Mouse (Mus musculus) heart, postnatal 0 days (tissue): ENCODE measurements around the gene 4930469K13Rik. TPM values are rescaled to one million over a fixed set of nuclear protein-coding genes. Genes with fewer than 3 reads are reported as not detected.
"Not testable (repeated sequence)": the region's sequence is repeated elsewhere in the genome, so short reads cannot be mapped to it uniquely, and the experiment has no call there.

Source experiments
- ATAC-seq: fragments of 200-750 bp; cut with Nextera tagmentation; 2 replicates; pipeline ENCODE4 v1.8.0; 2017; ENCODE audit warnings: low read depth, moderate number of reproducible peaks, moderate library complexity; ENCODE audit not compliant: insufficient read depth
- DNase-seq: peaks from one replicate; pipeline ENCODE4 v3.0.0-alpha.2; 2016; ENCODE audit warnings: low spot score
- H3K27ac ChIP-seq: fragments of 300-500 bp; sonication (generic); 2 replicates; pipeline ENCODE4 v1.5.1; 2014; ENCODE audit warnings: low read depth, mild to moderate bottlenecking
- H3K27me3 ChIP-seq: fragments of 300-500 bp; sonication (generic); 2 replicates; pipeline ENCODE4 v1.6.1; 2014; ENCODE audit warnings: low read length, mixed read lengths; ENCODE audit not compliant: control insufficient read depth, insufficient read depth
- H3K36me3 ChIP-seq: fragments of 300-500 bp; sonication (generic); replicated peaks from 2 replicates; pipeline ENCODE4 v1.6.1; 2014; ENCODE audit warnings: low read length, mixed read lengths; ENCODE audit not compliant: control insufficient read depth, insufficient read depth
- H3K4me1 ChIP-seq: fragments of 300-500 bp; sonication (generic); 2 replicates; pipeline ENCODE4 v1.6.1; 2014; ENCODE audit warnings: antibody characterized with exemption; ENCODE audit not compliant: control insufficient read depth, insufficient read depth
- H3K4me2 ChIP-seq: fragments of 300-500 bp; sonication (generic); 2 replicates; pipeline ENCODE4 v1.6.1; 2014; ENCODE audit warnings: low read depth, mild to moderate bottlenecking, low read length, moderate library complexity
- H3K4me3 ChIP-seq: fragments of 300-500 bp; sonication (generic); 2 replicates; pipeline ENCODE4 v1.5.1; 2014; ENCODE audit warnings: low read depth, low read length
- H3K9ac ChIP-seq: fragments of 300-500 bp; sonication (generic); replicated peaks from 2 replicates; pipeline ENCODE4 v1.6.1; 2014; ENCODE audit warnings: low read depth, low read length, mixed read lengths
- H3K9me3 ChIP-seq: fragments of 300-500 bp; sonication (generic); replicated peaks from 2 replicates; pipeline ENCODE4 v1.6.1; 2016; ENCODE audit warnings: low read length; ENCODE audit not compliant: control insufficient read depth
- CTCF ChIP-seq: IDR thresholded peaks from 2 replicates; pipeline ENCODE4 v1.5.1; 2016; ENCODE audit warnings: antibody characterized with exemption, control low read depth, low read depth
- EP300 ChIP-seq: IDR thresholded peaks from 2 replicates; pipeline ENCODE4 v1.6.1; 2016; ENCODE audit warnings: antibody characterized with exemption, low read depth
- WGBS: fragments of 180-500 bp; shearing (Covaris S2); extraction: QIAGEN DNeasy Blood & Tissue Kit; methylation state at CpG from one replicate; pipeline ENCODE4 v1.1.7; 2014; 5-methylcytosine and 5-hydroxymethylcytosine counted together
- polyA plus RNA-seq: library from polyadenylated mRNA; unstranded; fragments of >200 nt; fragmentation: Nextera tagmentation; extraction: Ambion mirVana; gene quantifications from 2 replicates; pipeline ENCODE4 v1.2.1, GENCODE M21; 2015
- total RNA-seq: library from RNA; depleted of rRNA; stranded (reverse); fragments of >200 nt; gene quantifications from 2 replicates; pipeline ENCODE4 v1.2.3, GENCODE M21; 2014; ENCODE audit warnings: low replicate concordance; rRNA removed

4930469K13Rik gene
- total RNA-seq = not detected in 2 replicates
- polyA plus RNA-seq = not detected in 2 replicates

DNA sequence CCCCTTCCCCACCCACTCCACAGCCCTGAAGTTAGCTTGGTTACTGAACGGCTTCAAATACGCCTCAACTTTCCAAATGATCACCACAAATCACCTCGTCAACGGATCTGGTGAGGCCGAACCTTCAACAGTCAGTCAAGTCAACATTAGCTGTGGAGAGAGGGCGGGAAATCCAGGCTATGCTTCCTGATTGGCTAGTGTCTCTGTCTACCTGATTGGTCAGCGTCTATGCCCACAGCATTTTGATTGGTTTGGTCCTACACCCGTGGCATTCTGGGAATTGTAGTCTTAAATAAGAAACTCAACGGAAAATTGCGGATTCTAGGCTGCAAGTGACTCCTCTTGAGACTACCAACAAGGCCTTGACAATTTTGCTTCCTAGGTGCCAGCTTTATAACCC lies at the start of gene 4930469K13Rik:
4930469K13Rik (minus strand) TSS at position 133 of the 400 bp plus-strand sequence.
- Histone ChIP-seq H3K27me3 (no peaks in the 10 kb centered on the region), H3K27ac (no peak within 1 kb of the TSS), H3K4me2 (no peak within 1 kb of the TSS), H3K36me3 (no peaks in the 10 kb centered on the region), H3K4me3 (no peak within 1 kb of the TSS), H3K9ac (no peak within 1 kb of the TSS), H3K4me1 (no peaks in the 10 kb centered on the region), H3K9me3 (no peaks in the 10 kb centered on the region)
- TF ChIP-seq CTCF (no peak), EP300 (no peak)
- ATAC-seq = no peak
- WGBS = 85% methylated on average over 10 of the region's 10 CpGs
- DNase-seq = no peak

GRCm38 (mm10) chr11:34146934-34147333 lies 48.6 kb upstream of the 4930469K13Rik start:
- no peaks in the 10 kb centered on the region for H3K27me3 ChIP-seq
- no peaks in the 10 kb centered on the region for H3K9me3 ChIP-seq
- no peaks in the 10 kb centered on the region for H3K36me3 ChIP-seq
- 64% methylated on average over 5 of the region's 5 CpGs for WGBS
- no peak overlapping the region for H3K4me3 ChIP-seq
- DNase-seq = no peak
- H3K9ac ChIP-seq = no peak overlapping the region
- no peak overlapping the region for H3K4me2 ChIP-seq
- no peak overlapping the region for H3K27ac ChIP-seq
- no peak for TF ChIP-seq CTCF
- no peak for TF ChIP-seq EP300
- ATAC-seq = no peak
- H3K4me1 ChIP-seq = no peaks in the 10 kb centered on the region

DNA sequence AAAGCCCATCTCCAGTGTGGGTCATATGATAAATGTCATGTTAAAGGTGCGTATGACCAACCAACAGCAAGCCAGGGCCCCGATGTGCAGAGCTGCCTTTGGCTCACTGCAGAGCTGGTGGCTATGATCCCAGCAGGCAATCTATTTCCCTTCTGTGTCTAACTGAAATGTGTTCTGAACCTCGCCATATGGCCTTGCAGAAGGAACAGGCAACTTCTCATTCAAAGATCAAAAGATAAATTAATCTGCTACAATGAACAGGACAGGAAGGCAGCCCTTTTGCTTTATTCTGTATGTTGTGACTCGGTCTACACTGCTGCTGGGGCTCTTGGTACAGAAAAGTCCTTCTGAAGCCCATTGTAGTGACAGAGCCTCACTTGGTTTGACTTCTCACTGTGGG lies 46.1 kb upstream of the 4930469K13Rik start:
- no peak for TF ChIP-seq CTCF
- TF ChIP-seq EP300 = no peak
- 72% methylated on average over 4 of the region's 4 CpGs for WGBS

GRCm38 (mm10) chr11:34143984-34144383 lies 45.6 kb upstream of the 4930469K13Rik start:
- WGBS = 68% methylated on average over 5 of the region's 5 CpGs
- no peaks in the 10 kb centered on the region for H3K36me3 ChIP-seq
- H3K9ac ChIP-seq = no peak overlapping the region
- H3K9me3 ChIP-seq = no peaks in the 10 kb centered on the region
- DNase-seq = no peak
- TF ChIP-seq CTCF (no peak), EP300 (no peak)
- H3K4me1 ChIP-seq = no peaks in the 10 kb centered on the region
- no peak overlapping the region for H3K4me2 ChIP-seq
- no peaks in the 10 kb centered on the region for H3K27me3 ChIP-seq
- no peak overlapping the region for H3K4me3 ChIP-seq
- H3K27ac ChIP-seq = no peak overlapping the region
- ATAC-seq = no peak

More for the DNA sequence above, 46.1 kb upstream of the 4930469K13Rik start:
- Histone ChIP-seq H3K4me3 (no peak overlapping the region), H3K4me1 (no peaks in the 10 kb centered on the region), H3K27ac (no peak overlapping the region), H3K27me3 (no peaks in the 10 kb centered on the region), H3K4me2 (no peak overlapping the region), H3K9ac (no peak overlapping the region), H3K36me3 (no peaks in the 10 kb centered on the region), H3K9me3 (no peaks in the 10 kb centered on the region)
- DNase-seq (no peak), ATAC-seq (no peak)

- ATAC-seq = no peak
- no peak for DNase-seq
- Histone ChIP-seq H3K9ac (no peak overlapping the region), H3K27me3 (no peaks in the 10 kb centered on the region), H3K36me3 (no peaks in the 10 kb centered on the region), H3K4me1 (no peaks in the 10 kb centered on the region), H3K4me2 (no peak overlapping the region), H3K4me3 (no peak overlapping the region), H3K9me3 (no peaks in the 10 kb centered on the region), H3K27ac (no peak overlapping the region)
- 88% methylated on average over 8 of the region's 8 CpGs for WGBS
- no peak for TF ChIP-seq EP300
- TF ChIP-seq CTCF = no peak
Measured at GRCm38 (mm10) chr11:34139296-34139695, 40.9 kb upstream of the 4930469K13Rik start.

DNA sequence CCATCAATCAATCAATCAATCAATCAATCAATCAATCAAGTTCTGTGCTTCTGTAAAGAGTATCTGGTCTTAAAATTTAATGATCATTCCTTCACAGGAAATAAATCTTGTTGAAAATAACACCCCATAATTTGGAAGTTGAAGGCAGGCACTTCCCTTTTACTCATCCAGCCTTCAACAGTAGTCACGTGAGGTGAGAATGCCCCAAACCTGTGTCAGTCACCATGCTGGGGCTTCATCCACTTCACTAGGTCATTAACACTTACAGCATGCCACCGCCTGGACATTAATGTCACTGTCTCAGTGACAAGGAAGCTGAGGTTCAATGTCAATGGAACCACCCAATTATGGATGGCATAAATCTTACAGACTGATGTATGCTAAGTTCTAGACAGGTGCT lies 30.1 kb upstream of the 4930469K13Rik start:
- H3K27ac ChIP-seq = no peak overlapping the region
- ATAC-seq (no peak), DNase-seq (no peak)
- H3K4me3 ChIP-seq = no peak overlapping the region
- H3K4me1 ChIP-seq = no peaks in the 10 kb centered on the region
- TF ChIP-seq EP300 (no peak), CTCF (no peak)
- H3K27me3 ChIP-seq = no peaks in the 10 kb centered on the region
- WGBS = 65% methylated on average over 2 of the region's 2 CpGs
- no peak overlapping the region for H3K9ac ChIP-seq
- H3K4me2 ChIP-seq = no peak overlapping the region
- no peaks in the 10 kb centered on the region for H3K9me3 ChIP-seq
- H3K36me3 ChIP-seq = no peaks in the 10 kb centered on the region

DNA sequence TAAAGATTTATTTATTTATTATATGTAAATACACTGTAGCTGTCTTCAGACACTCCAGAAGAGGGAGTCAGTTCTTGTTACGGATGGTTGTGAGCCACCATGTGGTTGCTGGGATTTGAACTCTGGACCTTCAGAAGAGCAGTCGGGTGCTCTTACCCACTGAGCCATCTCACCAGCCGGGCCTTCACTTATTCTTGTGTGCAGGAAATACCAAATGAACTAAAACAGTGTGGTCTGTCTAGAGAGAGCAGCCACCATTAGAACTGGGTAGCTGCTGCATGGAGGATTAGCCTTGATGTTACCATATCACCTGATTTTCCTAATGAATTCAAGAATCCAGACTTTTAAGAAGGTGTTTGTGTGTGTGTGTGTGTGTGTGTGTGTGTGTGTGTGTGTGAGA lies 27.4 kb upstream of the 4930469K13Rik start:
- WGBS = 58% methylated on average over 3 of the region's 3 CpGs
- not testable (repeated sequence) for DNase-seq

More for the DNA sequence above, 27.4 kb upstream of the 4930469K13Rik start:
- H3K27me3 ChIP-seq, H3K4me3 ChIP-seq, H3K36me3 ChIP-seq, ATAC-seq, H3K4me1 ChIP-seq, H3K27ac ChIP-seq, H3K4me2 ChIP-seq, H3K9me3 ChIP-seq, H3K9ac ChIP-seq: not testable (repeated sequence)
